Mouse (Mus musculus): Measurements from ENCODE around the gene Borcs8. TPM values are rescaled to one million over a fixed set of nuclear protein-coding genes. Genes with fewer than 3 reads are reported as not detected.
A peak's percentile ranks its signal among the peaks of the same experiment; 100 is the strongest.

Borcs8 gene
- polyA plus RNA-seq (2017; shearing (Covaris generic)) = 10 to 100 TPM; 83.2 to 86.8 (median 86.6) TPM

DNA sequence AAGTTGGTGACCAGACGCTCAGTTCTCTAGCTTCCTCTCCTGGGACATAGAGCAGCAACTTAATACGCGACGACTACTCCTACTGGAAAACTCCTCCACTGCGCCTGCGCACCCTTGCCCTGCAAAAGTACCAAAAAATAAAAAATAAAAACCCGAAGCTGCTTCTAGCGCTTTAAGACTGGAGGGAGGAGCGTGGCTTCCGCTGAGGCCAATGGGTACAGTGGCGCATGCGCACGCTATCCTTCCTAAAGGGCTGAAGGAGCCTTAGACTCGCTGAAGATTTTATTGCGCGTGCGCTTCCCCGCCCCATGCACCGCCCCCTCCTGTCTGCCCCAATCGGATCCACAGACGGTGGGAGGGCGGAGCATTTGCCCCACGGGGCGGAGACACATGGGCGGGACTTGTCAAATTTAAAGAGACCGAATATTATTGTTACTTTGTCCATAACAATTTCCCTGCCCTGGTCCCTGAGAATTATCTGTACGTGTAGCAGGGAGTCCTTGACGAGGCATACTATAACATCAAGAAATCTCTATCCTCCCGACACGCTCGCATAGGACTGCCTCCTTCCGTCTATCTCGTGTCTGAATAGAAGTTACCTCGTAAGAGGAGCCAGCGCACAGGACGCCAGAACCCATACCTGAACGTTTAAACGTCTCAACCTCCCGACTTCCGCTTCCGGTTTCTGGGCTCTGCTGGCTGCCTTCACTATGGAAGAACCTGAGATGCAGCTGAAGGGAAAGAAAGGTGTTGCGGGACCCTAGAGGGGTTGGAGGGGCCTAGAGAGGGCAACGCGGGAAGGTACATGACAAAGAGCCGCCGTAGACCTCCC, at the start of gene Borcs8, which contains the start of the genes Rfxank and Mef2b:
Borcs8 (plus strand) TSS at position 474 of the 832 bp plus-strand sequence.
Rfxank (minus strand) TSS at position 129 of the 832 bp plus-strand sequence.
Mef2b (plus strand) TSS at position 686 of the 832 bp plus-strand sequence.
- ATAC-seq = peak; percentile 89

GRCm38 (mm10) chr8:70092786-70093185, 46.5 kb upstream of the Borcs8 start:
- ATAC-seq = no peak

GRCm38 (mm10) chr8:70099276-70099675, 40.0 kb upstream of the Borcs8 start:
- no peak for ATAC-seq

DNA sequence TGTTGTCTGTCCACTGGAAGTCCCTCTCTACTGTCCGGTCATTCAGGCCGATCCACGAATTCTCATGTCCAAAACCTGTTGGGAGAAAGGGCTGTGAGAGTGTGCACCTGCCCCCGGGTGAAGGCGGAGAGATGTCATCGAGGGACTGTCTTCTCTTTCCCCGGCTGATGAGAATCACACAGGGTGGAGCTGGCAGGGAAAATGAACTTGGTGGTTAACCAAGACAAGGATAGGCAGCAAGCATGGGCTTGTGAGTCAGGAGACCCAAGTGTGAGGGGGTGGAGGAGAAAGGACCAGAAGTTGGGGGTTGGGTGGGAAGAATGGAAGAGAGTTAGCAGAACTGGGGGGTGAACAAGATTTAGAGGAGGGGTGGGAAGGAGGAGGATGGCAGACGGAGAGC, 39.1 kb upstream of the Borcs8 start:
- ATAC-seq = no peak

DNA sequence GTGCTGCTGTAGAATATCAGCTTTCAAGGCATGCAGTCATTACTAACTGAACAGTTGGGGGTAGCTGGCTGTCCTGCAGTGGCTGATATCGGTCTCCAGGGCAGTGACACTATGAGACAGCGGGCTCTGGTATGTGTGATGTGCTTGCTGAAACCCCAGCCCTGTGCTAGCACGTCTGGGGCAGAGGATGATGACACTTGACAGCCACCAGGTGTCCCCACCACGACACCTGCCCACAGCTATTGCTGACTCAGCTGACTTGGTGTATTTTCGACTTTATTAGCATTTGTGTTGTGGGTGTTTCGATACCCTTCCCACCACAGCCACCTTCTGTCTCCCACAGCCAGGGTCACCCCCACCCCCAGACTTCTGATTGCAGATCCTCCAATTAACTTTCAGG, 34.8 kb upstream of the Borcs8 start:
- peak; percentile 82 for ATAC-seq

- no peak for ATAC-seq
These were observed 34.4 kb upstream of the Borcs8 start for GRCm38 (mm10) chr8:70104922-70105321.

DNA sequence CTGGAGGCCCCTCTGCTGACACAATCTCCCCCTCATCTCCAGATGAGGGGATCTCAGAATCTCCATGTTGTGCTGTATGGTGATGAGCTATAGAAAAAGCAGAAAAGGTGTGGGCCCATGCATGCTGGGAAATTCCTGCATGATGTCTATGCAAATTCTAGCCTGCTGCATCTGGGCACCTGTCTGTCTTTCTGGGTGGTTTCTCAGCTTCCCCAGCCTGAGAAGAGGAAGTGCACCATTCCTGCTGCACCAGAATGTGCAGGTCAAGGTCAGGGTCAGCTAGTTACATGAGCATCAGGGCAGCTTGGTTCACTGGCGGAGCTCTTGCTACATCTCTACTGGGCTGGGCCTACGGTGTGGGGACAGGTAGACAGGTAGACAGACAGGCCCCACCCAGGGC, 28.8 kb upstream of the Borcs8 start:
- no peak for ATAC-seq

- ATAC-seq = no peak
These were observed 28.0 kb upstream of the Borcs8 start for GRCm38 (mm10) chr8:70111192-70111795.

DNA sequence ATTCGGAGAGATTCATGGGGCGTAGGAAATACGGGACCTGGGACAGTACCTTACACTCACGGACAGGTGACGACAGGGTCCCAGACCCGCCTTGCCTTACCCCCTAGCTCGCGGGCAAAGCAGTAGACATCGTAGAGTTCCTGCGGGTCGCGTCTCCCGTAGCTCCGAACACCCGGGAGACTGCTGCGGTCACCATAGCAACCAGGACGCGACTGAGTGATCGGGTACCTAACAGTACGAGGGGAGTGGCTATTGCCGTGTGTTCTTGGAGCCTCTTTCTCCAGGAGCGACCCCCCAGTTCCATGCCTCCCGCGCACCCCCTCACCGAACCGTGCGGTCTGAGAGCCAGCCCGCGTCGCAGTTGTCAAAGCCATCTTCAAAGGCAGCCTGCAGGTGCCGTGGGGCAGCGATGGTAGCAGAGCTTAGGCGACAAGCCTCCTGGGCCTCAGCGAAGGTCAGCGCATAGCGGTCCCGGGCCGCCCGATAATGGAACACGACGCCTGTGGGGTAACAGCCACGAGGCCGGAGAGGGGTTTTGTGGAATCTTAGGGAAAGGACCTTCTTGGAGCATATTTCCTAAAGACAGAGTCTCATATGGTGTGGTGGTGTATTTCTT, 26.8 kb upstream of the Borcs8 start:
- ATAC-seq = no peak

DNA sequence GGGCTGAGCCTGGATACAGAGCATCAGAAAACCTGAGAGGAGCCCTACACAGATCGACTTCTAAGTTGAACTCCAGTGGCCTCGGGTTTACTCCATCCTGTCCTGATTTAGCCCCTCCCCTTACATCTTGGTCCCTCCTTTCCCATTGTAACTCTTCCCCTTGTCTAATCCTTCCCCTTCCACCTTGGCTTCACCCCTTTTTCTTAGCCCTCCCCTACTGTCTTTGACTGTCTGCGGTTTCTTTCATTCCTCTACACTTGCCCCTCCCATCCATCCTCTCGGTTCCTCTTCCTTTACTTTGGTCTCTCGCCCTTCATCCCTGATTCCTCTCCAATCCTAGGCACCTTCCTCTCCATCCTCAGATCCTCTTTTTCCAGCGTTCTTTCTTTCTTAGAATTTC, 24.8 kb upstream of the Borcs8 start:
- ATAC-seq = no peak

DNA sequence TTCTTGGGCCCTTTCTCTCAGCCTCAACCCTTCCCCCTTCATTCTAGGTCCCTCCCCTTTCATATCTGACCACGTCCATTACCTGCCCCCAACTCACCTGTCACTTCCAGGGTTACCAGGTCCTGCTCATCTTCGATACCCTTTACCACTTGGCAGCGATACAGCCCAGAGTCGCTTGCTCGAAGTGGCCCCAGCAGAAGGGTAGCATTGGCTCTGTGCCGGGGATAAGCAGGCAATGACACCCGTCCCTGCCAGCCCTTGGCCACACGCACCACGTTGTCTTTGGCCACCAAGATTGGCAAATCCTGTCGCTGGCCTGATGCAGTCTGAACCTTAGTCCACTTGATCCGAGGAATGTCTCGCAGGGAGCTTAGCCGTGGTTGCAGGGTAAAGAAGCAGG, 24.4 kb upstream of the Borcs8 start:
- no peak for ATAC-seq

DNA sequence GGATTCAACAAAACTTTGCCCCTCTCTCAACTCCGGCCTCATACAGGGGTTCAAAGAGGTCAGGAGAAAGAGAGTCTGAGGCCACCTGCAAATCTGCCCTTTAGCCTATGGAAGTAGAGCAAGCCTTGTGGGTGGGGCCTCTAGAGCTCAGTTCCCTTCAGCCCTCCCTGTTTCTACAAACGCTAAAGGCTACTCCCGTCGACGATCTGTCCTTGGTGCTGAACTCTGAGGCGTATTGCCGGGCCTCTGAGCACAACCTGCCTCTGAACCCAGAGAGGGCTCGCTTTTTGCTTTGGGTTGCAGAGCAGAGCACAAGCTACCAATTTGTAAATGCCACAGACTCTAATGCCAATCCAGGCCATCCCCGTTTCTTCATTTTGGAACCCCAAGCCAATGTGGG, 21.7 kb upstream of the Borcs8 start:
- no peak for ATAC-seq

- ATAC-seq = no peak
These were observed 20.3 kb upstream of the Borcs8 start for GRCm38 (mm10) chr8:70118726-70119700.

DNA sequence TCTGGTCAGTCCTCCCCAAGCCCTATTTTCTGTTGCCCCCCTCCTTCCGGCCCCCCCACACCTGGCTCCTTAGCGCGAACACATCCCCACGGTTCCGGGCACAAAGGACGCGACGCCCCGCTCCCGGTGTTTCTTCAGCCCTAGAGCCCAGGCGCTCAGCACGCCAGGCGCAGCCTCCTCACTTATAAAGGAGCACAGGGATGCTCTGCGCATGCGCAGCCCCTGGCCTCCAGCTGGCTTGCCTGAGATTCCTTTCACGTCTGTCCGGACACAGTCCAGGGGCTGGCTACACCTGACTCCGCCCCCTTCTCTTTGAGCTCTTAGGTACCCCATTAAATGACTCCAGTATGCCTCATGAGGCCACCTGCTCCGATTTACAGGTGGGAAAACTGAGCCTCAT, 18.6 kb upstream of the Borcs8 start, which contains the start of gene Ncan:
Ncan (minus strand) TSS at position 207 of the 400 bp plus-strand sequence.
- ATAC-seq = no peak

GRCm38 (mm10) chr8:70122863-70123262, 16.4 kb upstream of the Borcs8 start:
- no peak for ATAC-seq

GRCm38 (mm10) chr8:70124992-70125391, 14.3 kb upstream of the Borcs8 start:
- no peak for ATAC-seq

- ATAC-seq = no peak
These were observed 10.9 kb upstream of the Borcs8 start for GRCm38 (mm10) chr8:70128435-70128834.

- no peak for ATAC-seq
These were observed 9.9 kb upstream of the Borcs8 start for GRCm38 (mm10) chr8:70129309-70129952.

DNA sequence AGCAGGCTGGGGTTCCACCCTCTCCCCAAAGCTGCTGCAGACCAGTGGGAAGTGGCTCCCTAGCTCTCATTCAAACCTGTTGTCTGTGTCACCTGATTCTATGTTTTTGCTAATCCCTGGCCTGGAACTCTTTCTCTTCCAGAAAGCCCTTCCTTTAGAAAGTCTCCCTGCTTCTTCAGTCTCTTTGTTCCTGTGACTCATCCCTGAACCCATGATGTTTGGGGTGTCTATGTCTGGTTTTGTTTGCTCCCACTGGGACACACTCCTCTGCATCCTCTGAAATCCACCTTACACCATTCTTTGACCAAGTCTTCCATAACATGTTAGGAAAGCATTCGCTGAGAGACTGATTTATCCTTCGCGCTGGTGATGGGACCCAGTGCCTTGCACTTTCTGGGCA, 9.2 kb upstream of the Borcs8 start:
- ATAC-seq = no peak

DNA sequence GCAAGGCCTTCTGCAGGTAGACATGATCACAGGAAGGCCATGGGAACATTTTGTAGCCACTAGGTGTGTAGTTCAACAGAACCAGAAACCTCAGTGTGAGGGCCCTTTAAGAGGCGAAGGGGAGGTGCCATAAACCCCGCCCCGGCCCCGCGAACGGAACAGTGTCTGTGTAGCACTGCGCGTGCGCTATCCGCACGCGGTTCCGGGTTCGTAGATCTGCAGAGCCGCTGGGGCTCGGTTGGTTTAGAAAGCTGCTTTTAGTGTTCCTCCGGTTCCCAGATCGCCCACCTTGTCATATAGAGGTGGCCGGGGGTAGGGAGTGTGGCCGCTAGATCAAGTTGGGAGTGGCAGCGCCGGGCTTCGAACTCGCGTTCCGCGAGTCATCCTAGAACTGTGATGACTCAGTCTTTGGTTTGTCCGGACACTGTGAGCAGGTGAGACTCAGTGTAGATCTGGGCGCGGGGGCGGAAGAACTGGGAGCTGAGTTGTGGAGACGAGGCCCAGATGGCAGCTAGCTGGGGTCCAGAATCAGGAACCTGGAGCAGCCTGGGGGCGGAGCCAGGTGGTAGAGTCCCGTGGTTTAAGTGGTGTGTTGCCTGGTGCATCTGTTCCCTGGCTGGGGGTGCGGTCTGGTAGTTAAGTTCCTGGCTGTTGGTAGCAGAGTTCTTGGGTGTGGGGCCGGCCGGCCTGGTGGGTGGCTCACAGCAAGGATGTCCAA, 8.0 kb upstream of the Borcs8 start, which contains the start of gene Nr2c2ap:
Nr2c2ap (plus strand) TSS at position 168 of the 718 bp plus-strand sequence.
- peak; percentile 94 for ATAC-seq

DNA sequence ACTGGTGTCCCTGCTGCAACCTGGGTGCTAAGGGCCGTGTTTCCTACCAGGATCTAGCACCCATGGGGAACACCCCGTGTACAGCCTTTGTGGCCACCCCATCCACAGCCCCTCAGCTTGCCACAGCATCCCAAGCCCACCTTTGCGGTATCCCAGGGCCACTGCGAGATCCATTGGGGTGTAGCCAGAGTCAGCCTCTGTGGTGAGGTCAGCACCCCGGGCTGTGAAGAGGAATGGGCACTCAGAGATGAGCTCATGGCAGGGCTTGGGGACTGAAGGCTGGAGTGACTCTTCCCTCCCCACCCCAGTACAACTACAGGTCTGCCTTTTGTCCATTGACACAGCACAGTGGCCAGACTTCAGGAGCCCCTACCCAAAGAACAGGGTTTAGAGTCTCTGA, 5.2 kb upstream of the Borcs8 start:
- no peak for ATAC-seq
